Mouse (Mus musculus): ENCODE measurements around the gene Umps. TPM values are rescaled to one million over a fixed set of nuclear protein-coding genes. Genes with fewer than 3 reads are reported as not detected.

Gene Umps
- polyA plus RNA-seq, 1 experiment from 2014 or later = 77.4 TPM

- H3K4me3 ChIP-seq (ENCODE audit: low read depth, low read length) = no peak overlapping the region
- no peak overlapping the region for H3K4me2 ChIP-seq (ENCODE audit: low read depth, low read length, severe bottlenecking)
- H3K27me3 ChIP-seq (ENCODE audit: control insufficient read depth, insufficient read depth, low read length) = no peaks in the 10 kb centered on the region
- H3K4me1 ChIP-seq (replicated peaks; ENCODE audit: control insufficient read depth, insufficient read depth, low read length) = peaks cover 4% of the 10 kb centered on the region; the same call in 1 of the 2 replicates
- WGBS = 100% methylated on average over 6 of the region's 6 CpGs
- no peaks in the 10 kb centered on the region for H3K36me3 ChIP-seq (ENCODE audit: control insufficient read depth, insufficient read depth, low read length)
- no peak overlapping the region for H3K9ac ChIP-seq (ENCODE audit: low read length)
- DNase-seq (ENCODE audit: low spot score) (no peak), ATAC-seq (replicated peaks; ENCODE audit: low FRiP score) (no peak)
- H3K27ac ChIP-seq (ENCODE audit: low read depth, low read length) = no peak overlapping the region
- H3K9me3 ChIP-seq (ENCODE audit: control insufficient read depth, low read length) = no peaks in the 10 kb centered on the region
Measured at GRCm38 (mm10) chr16:33983712-33984111, 16.9 kb upstream of the Umps start.

GRCm38 (mm10) chr16:33979855-33980254 lies 13.0 kb upstream of the Umps start:
- Histone ChIP-seq H3K4me1 (replicated peaks; ENCODE audit: control insufficient read depth, insufficient read depth, low read length) (peaks cover 4% of the 10 kb centered on the region; the same call in 1 of the 2 replicates), H3K9ac (ENCODE audit: low read length) (no peak overlapping the region), H3K36me3 (ENCODE audit: control insufficient read depth, insufficient read depth, low read length) (no peaks in the 10 kb centered on the region), H3K9me3 (ENCODE audit: control insufficient read depth, low read length) (no peaks in the 10 kb centered on the region), H3K4me2 (ENCODE audit: low read depth, low read length, severe bottlenecking) (no peak overlapping the region), H3K4me3 (ENCODE audit: low read depth, low read length) (no peak overlapping the region), H3K27ac (ENCODE audit: low read depth, low read length) (no peak overlapping the region), H3K27me3 (ENCODE audit: control insufficient read depth, insufficient read depth, low read length) (no peaks in the 10 kb centered on the region)
- ATAC-seq (replicated peaks; ENCODE audit: low FRiP score) (no peak), DNase-seq (ENCODE audit: low spot score) (no peak)
- WGBS = 51% methylated on average over 2 of the region's 2 CpGs

DNA sequence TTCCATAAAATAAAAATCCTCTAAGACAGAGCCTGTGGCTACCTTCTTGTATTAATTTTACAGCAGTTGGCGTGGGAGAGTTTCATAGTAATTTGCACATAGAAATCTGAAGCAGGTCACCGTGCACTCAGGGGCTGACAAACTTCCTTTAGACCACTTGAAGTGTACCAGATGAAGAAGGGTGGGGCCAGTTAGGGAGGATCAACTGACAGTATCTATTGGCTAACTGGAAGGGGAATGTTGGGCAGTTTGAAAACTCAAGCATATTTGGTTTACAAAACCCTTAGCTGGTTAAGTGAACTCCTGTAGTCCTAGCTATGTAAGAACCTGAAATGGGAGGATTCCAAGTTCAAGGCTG lies 424 bp upstream of the Umps start:
- ATAC-seq (replicated peaks; ENCODE audit: low FRiP score) (0 out of 2 replicates have a peak, but pooled peaks have one; percentile 39), DNase-seq (ENCODE audit: low spot score) (peak; percentile 39)
- 72% methylated on average over 2 of the region's 2 CpGs for WGBS
- no peaks in the 10 kb centered on the region for H3K27me3 ChIP-seq (ENCODE audit: control insufficient read depth, insufficient read depth, low read length)
- H3K4me1 ChIP-seq (replicated peaks; ENCODE audit: control insufficient read depth, insufficient read depth, low read length) = peaks cover 9% of the 10 kb centered on the region; the same call in 1 of the 2 replicates
- H3K9me3 ChIP-seq (ENCODE audit: control insufficient read depth, low read length) = no peaks in the 10 kb centered on the region
- peaks cover 3% of the 10 kb centered on the region; the same call in 1 of the 2 replicates for H3K36me3 ChIP-seq (ENCODE audit: control insufficient read depth, insufficient read depth, low read length)
- H3K9ac ChIP-seq (ENCODE audit: low read length) = peak overlapping the region; percentile 94
- peak overlapping the region; percentile 3; the same call in 1 of the 2 replicates for H3K27ac ChIP-seq (ENCODE audit: low read depth, low read length)
- H3K4me3 ChIP-seq (ENCODE audit: low read depth, low read length) = peak overlapping the region; percentile 84
- H3K4me2 ChIP-seq (ENCODE audit: low read depth, low read length, severe bottlenecking) = peak overlapping the region; percentile 64

- Histone ChIP-seq H3K4me2 (ENCODE audit: low read depth, low read length, severe bottlenecking) (peak overlapping the region; percentile 64), H3K4me1 (replicated peaks; ENCODE audit: control insufficient read depth, insufficient read depth, low read length) (peaks cover 9% of the 10 kb centered on the region; the same call in 1 of the 2 replicates), H3K27ac (ENCODE audit: low read depth, low read length) (no peak overlapping the region), H3K36me3 (ENCODE audit: control insufficient read depth, insufficient read depth, low read length) (peaks cover 11% of the 10 kb centered on the region), H3K4me3 (ENCODE audit: low read depth, low read length) (peak overlapping the region; percentile 84), H3K9ac (ENCODE audit: low read length) (peak overlapping the region; percentile 94), H3K9me3 (ENCODE audit: control insufficient read depth, low read length) (no peaks in the 10 kb centered on the region), H3K27me3 (ENCODE audit: control insufficient read depth, insufficient read depth, low read length) (no peaks in the 10 kb centered on the region)
- 20% methylated on average over 15 of the region's 15 CpGs for WGBS
- DNase-seq (ENCODE audit: low spot score) (no peak), ATAC-seq (replicated peaks; ENCODE audit: low FRiP score) (no peak)
Measured at GRCm38 (mm10) chr16:33965878-33966537, 830 bp downstream of the Umps start.

- 95% methylated on average over 6 of the region's 6 CpGs for WGBS
- Histone ChIP-seq H3K36me3 (ENCODE audit: control insufficient read depth, insufficient read depth, low read length) (peaks cover 22% of the 10 kb centered on the region), H3K27me3 (ENCODE audit: control insufficient read depth, insufficient read depth, low read length) (no peaks in the 10 kb centered on the region), H3K27ac (ENCODE audit: low read depth, low read length) (no peak overlapping the region), H3K9me3 (ENCODE audit: control insufficient read depth, low read length) (no peaks in the 10 kb centered on the region), H3K4me1 (replicated peaks; ENCODE audit: control insufficient read depth, insufficient read depth, low read length) (peaks cover 9% of the 10 kb centered on the region; the same call in 1 of the 2 replicates), H3K4me2 (ENCODE audit: low read depth, low read length, severe bottlenecking) (no peak overlapping the region), H3K4me3 (ENCODE audit: low read depth, low read length) (no peak overlapping the region), H3K9ac (ENCODE audit: low read length) (no peak overlapping the region)
- no peak for DNase-seq (ENCODE audit: low spot score)
- ATAC-seq (replicated peaks; ENCODE audit: low FRiP score) = no peak
Measured at GRCm38 (mm10) chr16:33963509-33963908, 3.3 kb downstream of the Umps start.

DNA sequence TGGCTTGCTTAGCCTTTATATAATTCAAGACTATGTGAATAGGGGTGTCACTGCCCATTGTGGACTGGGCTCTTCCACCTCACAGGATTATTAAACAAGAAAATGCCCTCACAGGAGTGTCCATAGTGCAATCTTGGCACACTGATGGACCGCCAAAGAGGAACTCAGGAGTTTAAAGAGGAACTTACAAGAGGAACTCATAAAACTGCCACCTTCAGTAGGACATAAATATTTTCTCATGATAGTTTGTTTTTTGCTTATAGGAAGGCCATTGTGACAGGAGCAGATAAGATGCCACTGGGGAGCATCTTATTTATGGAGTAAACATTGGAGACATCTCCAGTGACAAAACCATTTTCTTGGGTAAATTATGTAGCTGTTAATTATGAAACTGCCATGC lies 12.0 kb downstream of the Umps start:
- Histone ChIP-seq H3K9me3 (ENCODE audit: control insufficient read depth, low read length) (no peaks in the 10 kb centered on the region), H3K27me3 (ENCODE audit: control insufficient read depth, insufficient read depth, low read length) (no peaks in the 10 kb centered on the region), H3K4me1 (replicated peaks; ENCODE audit: control insufficient read depth, insufficient read depth, low read length) (no peaks in the 10 kb centered on the region), H3K4me3 (ENCODE audit: low read depth, low read length) (no peak overlapping the region), H3K36me3 (ENCODE audit: control insufficient read depth, insufficient read depth, low read length) (peaks cover 20% of the 10 kb centered on the region), H3K27ac (ENCODE audit: low read depth, low read length) (no peak overlapping the region), H3K9ac (ENCODE audit: low read length) (no peak overlapping the region), H3K4me2 (ENCODE audit: low read depth, low read length, severe bottlenecking) (no peak overlapping the region)
- DNase-seq (ENCODE audit: low spot score) (no peak), ATAC-seq (replicated peaks; ENCODE audit: low FRiP score) (no peak)
- 96% methylated on average over 1 of the region's 1 CpGs for WGBS

GRCm38 (mm10) chr16:33953008-33953407 lies 13.8 kb downstream of the Umps start:
- Histone ChIP-seq H3K4me3 (ENCODE audit: low read depth, low read length) (no peak overlapping the region), H3K27me3 (ENCODE audit: control insufficient read depth, insufficient read depth, low read length) (no peaks in the 10 kb centered on the region), H3K27ac (ENCODE audit: low read depth, low read length) (no peak overlapping the region), H3K4me1 (replicated peaks; ENCODE audit: control insufficient read depth, insufficient read depth, low read length) (no peaks in the 10 kb centered on the region), H3K9me3 (ENCODE audit: control insufficient read depth, low read length) (no peaks in the 10 kb centered on the region), H3K36me3 (ENCODE audit: control insufficient read depth, insufficient read depth, low read length) (peaks cover 16% of the 10 kb centered on the region), H3K9ac (ENCODE audit: low read length) (no peak overlapping the region), H3K4me2 (ENCODE audit: low read depth, low read length, severe bottlenecking) (no peak overlapping the region)
- DNase-seq (ENCODE audit: low spot score) (no peak), ATAC-seq (replicated peaks; ENCODE audit: low FRiP score) (no peak)
- WGBS = 88% methylated on average over 4 of the region's 4 CpGs

DNA sequence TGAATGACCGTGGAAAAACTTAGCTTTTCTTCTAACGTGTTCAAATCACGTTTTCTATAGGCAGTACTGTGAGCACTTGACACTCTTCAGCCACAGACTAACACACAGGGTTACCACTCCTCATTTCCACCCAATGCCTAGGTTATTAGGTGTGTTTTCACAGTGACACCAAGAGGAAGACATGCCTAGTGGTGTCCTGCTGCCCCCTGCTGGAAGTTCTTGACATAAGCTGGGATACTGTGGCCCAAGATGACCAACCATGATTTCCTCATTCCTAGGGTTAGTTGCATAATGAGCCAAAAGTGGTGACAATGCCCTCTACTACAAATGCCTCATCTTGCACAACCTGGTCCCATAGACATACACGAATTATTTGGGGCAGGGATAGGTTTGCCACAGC lies 16.0 kb downstream of the Umps start:
- ATAC-seq (replicated peaks; ENCODE audit: low FRiP score) = peak; percentile 33; the same call in 1 of the 2 replicates
- no peak overlapping the region for H3K4me2 ChIP-seq (ENCODE audit: low read depth, low read length, severe bottlenecking)
- no peak overlapping the region for H3K27ac ChIP-seq (ENCODE audit: low read depth, low read length)
- no peaks in the 10 kb centered on the region for H3K9me3 ChIP-seq (ENCODE audit: control insufficient read depth, low read length)
- H3K4me3 ChIP-seq (ENCODE audit: low read depth, low read length) = no peak overlapping the region
- H3K36me3 ChIP-seq (ENCODE audit: control insufficient read depth, insufficient read depth, low read length) = peaks cover 10% of the 10 kb centered on the region
- WGBS = 40% methylated on average over 4 of the region's 4 CpGs
- no peak overlapping the region for H3K9ac ChIP-seq (ENCODE audit: low read length)
- H3K4me1 ChIP-seq (replicated peaks; ENCODE audit: control insufficient read depth, insufficient read depth, low read length) = no peaks in the 10 kb centered on the region
- DNase-seq (ENCODE audit: low spot score) = peak; percentile 85
- H3K27me3 ChIP-seq (ENCODE audit: control insufficient read depth, insufficient read depth, low read length) = no peaks in the 10 kb centered on the region

DNA sequence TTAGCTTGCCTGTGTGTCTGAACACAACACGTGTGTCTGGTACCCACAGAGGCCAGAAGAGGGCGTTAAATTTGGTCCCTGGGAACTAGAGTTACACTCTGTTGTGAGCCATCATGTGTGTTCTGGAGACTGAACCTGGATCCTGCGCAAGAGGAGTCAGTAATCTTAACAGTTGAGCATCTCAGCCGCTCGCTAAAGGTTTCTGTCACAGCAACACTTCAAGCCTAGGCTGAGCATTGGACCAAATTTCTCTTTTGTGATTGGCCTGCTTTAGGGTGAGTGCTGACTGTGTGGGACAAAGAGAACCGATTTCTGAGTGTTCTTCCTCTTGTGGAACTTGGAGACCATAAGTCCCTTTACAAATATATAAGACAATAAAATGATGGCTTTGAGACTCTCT lies 16.5 kb downstream of the Umps start:
- Histone ChIP-seq H3K27me3 (ENCODE audit: control insufficient read depth, insufficient read depth, low read length) (no peaks in the 10 kb centered on the region), H3K4me3 (ENCODE audit: low read depth, low read length) (no peak overlapping the region), H3K9me3 (ENCODE audit: control insufficient read depth, low read length) (no peaks in the 10 kb centered on the region), H3K9ac (ENCODE audit: low read length) (no peak overlapping the region), H3K4me2 (ENCODE audit: low read depth, low read length, severe bottlenecking) (no peak overlapping the region), H3K36me3 (ENCODE audit: control insufficient read depth, insufficient read depth, low read length) (peaks cover 10% of the 10 kb centered on the region; the same call in 1 of the 2 replicates), H3K27ac (ENCODE audit: low read depth, low read length) (no peak overlapping the region), H3K4me1 (replicated peaks; ENCODE audit: control insufficient read depth, insufficient read depth, low read length) (no peaks in the 10 kb centered on the region)
- WGBS = 83% methylated on average over 6 of the region's 6 CpGs
- ATAC-seq (replicated peaks; ENCODE audit: low FRiP score) (no peak), DNase-seq (ENCODE audit: low spot score) (peak; percentile 47)

Data from forebrain, embryonic 11.5 days (tissue).